Mouse (Mus musculus): ENCODE data around the gene Naif1. TPM values are rescaled to one million over a fixed set of nuclear protein-coding genes. Genes with fewer than 3 reads are reported as not detected.

Gene Naif1
- total and polyA plus RNA-seq, 2 experiments from 2014 or later, result 3.5 to 4.2 TPM

- no peak for TF ChIP-seq EP300 (IDR thresholded peaks at IDR 0.05; ENCODE audit: low read depth)
- no peak for DNase-seq (ENCODE audit: low spot score)
- no peak overlapping the region for H3K9ac ChIP-seq (replicated peaks; ENCODE audit: low read depth, low read length)
- H3K36me3 ChIP-seq (replicated peaks; ENCODE audit: control insufficient read depth, insufficient read depth, low read length), result peaks cover 63% of the 10 kb centered on the region
- no peak for ATAC-seq (ENCODE audit: insufficient read depth, low read depth)
- H3K4me3 ChIP-seq (ENCODE audit: low read depth, low read length), result no peak overlapping the region
- WGBS, result 85% methylated on average over 12 of the region's 12 CpGs
- no peak overlapping the region for H3K4me2 ChIP-seq (ENCODE audit: low read depth, low read length)
- H3K27ac ChIP-seq (ENCODE audit: low read depth), result no peak overlapping the region
- H3K4me1 ChIP-seq (ENCODE audit: control insufficient read depth, insufficient read depth), result peaks cover 19% of the 10 kb centered on the region
- no peaks in the 10 kb centered on the region for H3K27me3 ChIP-seq (ENCODE audit: control insufficient read depth, insufficient read depth, low read length)
- no peaks in the 10 kb centered on the region for H3K9me3 ChIP-seq (replicated peaks; ENCODE audit: control insufficient read depth, low read length)
These were observed 31.7 kb upstream of the Naif1 start for GRCm38 (mm10) chr2:32418430-32419151.

GRCm38 (mm10) chr2:32419359-32419758, 30.9 kb upstream of the Naif1 start:
- TF ChIP-seq CTCF (IDR thresholded peaks at IDR 0.05; ENCODE audit: low read depth) (no peak), EP300 (IDR thresholded peaks at IDR 0.05; ENCODE audit: low read depth) (no peak)
- Histone ChIP-seq H3K9ac (replicated peaks; ENCODE audit: low read depth, low read length) (no peak overlapping the region), H3K27ac (ENCODE audit: low read depth) (0 out of 2 replicates have a peak overlapping the region, but pooled peaks have one; percentile 3), H3K9me3 (replicated peaks; ENCODE audit: control insufficient read depth, low read length) (no peaks in the 10 kb centered on the region), H3K36me3 (replicated peaks; ENCODE audit: control insufficient read depth, insufficient read depth, low read length) (peaks cover 63% of the 10 kb centered on the region), H3K4me3 (ENCODE audit: low read depth, low read length) (no peak overlapping the region), H3K27me3 (ENCODE audit: control insufficient read depth, insufficient read depth, low read length) (no peaks in the 10 kb centered on the region), H3K4me2 (ENCODE audit: low read depth, low read length) (no peak overlapping the region), H3K4me1 (ENCODE audit: control insufficient read depth, insufficient read depth) (peaks cover 26% of the 10 kb centered on the region)
- ATAC-seq (ENCODE audit: insufficient read depth, low read depth) (peak; percentile 34), DNase-seq (ENCODE audit: low spot score) (no peak)
- WGBS, result 60% methylated on average over 3 of the region's 3 CpGs

- Histone ChIP-seq H3K36me3 (replicated peaks; ENCODE audit: control insufficient read depth, insufficient read depth, low read length) (peaks cover 56% of the 10 kb centered on the region), H3K27ac (ENCODE audit: low read depth) (no peak overlapping the region), H3K4me1 (ENCODE audit: control insufficient read depth, insufficient read depth) (peaks cover 34% of the 10 kb centered on the region)
These were observed 30.1 kb upstream of the Naif1 start for GRCm38 (mm10) chr2:32420066-32420608.

GRCm38 (mm10) chr2:32420647-32421046, 29.6 kb upstream of the Naif1 start:
- Histone ChIP-seq H3K4me2 (ENCODE audit: low read depth, low read length) (no peak overlapping the region), H3K27ac (ENCODE audit: low read depth) (no peak overlapping the region), H3K36me3 (replicated peaks; ENCODE audit: control insufficient read depth, insufficient read depth, low read length) (peaks cover 51% of the 10 kb centered on the region), H3K4me1 (ENCODE audit: control insufficient read depth, insufficient read depth) (peaks cover 34% of the 10 kb centered on the region), H3K4me3 (ENCODE audit: low read depth, low read length) (no peak overlapping the region), H3K9ac (replicated peaks; ENCODE audit: low read depth, low read length) (no peak overlapping the region), H3K27me3 (ENCODE audit: control insufficient read depth, insufficient read depth, low read length) (no peaks in the 10 kb centered on the region), H3K9me3 (replicated peaks; ENCODE audit: control insufficient read depth, low read length) (no peaks in the 10 kb centered on the region)
- 86% methylated on average over 6 of the region's 6 CpGs for WGBS
- DNase-seq (ENCODE audit: low spot score) (no peak), ATAC-seq (ENCODE audit: insufficient read depth, low read depth) (no peak)
- no peak for TF ChIP-seq EP300 (IDR thresholded peaks at IDR 0.05; ENCODE audit: low read depth)
- TF ChIP-seq CTCF (IDR thresholded peaks at IDR 0.05; ENCODE audit: low read depth), result no peak

More at GRCm38 (mm10) chr2:32420066-32420608, 30.1 kb upstream of the Naif1 start:
- Histone ChIP-seq H3K27me3 (ENCODE audit: control insufficient read depth, insufficient read depth, low read length) (no peaks in the 10 kb centered on the region), H3K4me2 (ENCODE audit: low read depth, low read length) (no peak overlapping the region), H3K4me3 (ENCODE audit: low read depth, low read length) (no peak overlapping the region), H3K9me3 (replicated peaks; ENCODE audit: control insufficient read depth, low read length) (no peaks in the 10 kb centered on the region), H3K9ac (replicated peaks; ENCODE audit: low read depth, low read length) (no peak overlapping the region)
- 83% methylated on average over 12 of the region's 12 CpGs for WGBS
- ATAC-seq (ENCODE audit: insufficient read depth, low read depth) (no peak), DNase-seq (ENCODE audit: low spot score) (no peak)
- TF ChIP-seq CTCF (IDR thresholded peaks at IDR 0.05; ENCODE audit: low read depth) (no peak), EP300 (IDR thresholded peaks at IDR 0.05; ENCODE audit: low read depth) (no peak)

- Histone ChIP-seq H3K27ac (ENCODE audit: low read depth) (no peak overlapping the region), H3K4me2 (ENCODE audit: low read depth, low read length) (no peak overlapping the region), H3K36me3 (replicated peaks; ENCODE audit: control insufficient read depth, insufficient read depth, low read length) (peaks cover 39% of the 10 kb centered on the region), H3K9me3 (replicated peaks; ENCODE audit: control insufficient read depth, low read length) (no peaks in the 10 kb centered on the region), H3K4me3 (ENCODE audit: low read depth, low read length) (no peak overlapping the region), H3K4me1 (ENCODE audit: control insufficient read depth, insufficient read depth) (peaks cover 34% of the 10 kb centered on the region), H3K9ac (replicated peaks; ENCODE audit: low read depth, low read length) (no peak overlapping the region), H3K27me3 (ENCODE audit: control insufficient read depth, insufficient read depth, low read length) (no peaks in the 10 kb centered on the region)
- TF ChIP-seq CTCF (IDR thresholded peaks at IDR 0.05; ENCODE audit: low read depth), result no peak
- TF ChIP-seq EP300 (IDR thresholded peaks at IDR 0.05; ENCODE audit: low read depth), result no peak
- DNase-seq (ENCODE audit: low spot score) (no peak), ATAC-seq (ENCODE audit: insufficient read depth, low read depth) (no peak)
- 86% methylated on average over 6 of the region's 6 CpGs for WGBS
These were observed 28.4 kb upstream of the Naif1 start for GRCm38 (mm10) chr2:32421851-32422251.

Measured in heart, postnatal 0 days (tissue).